Mouse (Mus musculus) monocyte, adult 5-6 weeks (primary cell): ENCODE results near the gene Gnpnat1. TPM values are rescaled to one million over a fixed set of nuclear protein-coding genes. Genes with fewer than 3 reads are reported as not detected.
A peak's percentile ranks its signal among the peaks of the same experiment; 100 is the strongest.
"Not testable (repeated sequence)": the region's sequence is repeated elsewhere in the genome, so short reads cannot be mapped to it uniquely, and the experiment has no call there.

Experiments
- ATAC-seq: fragments of 153-309, 156-312 bp; replicated peaks from 2 replicates; pipeline ENCODE4 v1.8.0; 2017; ENCODE audit warnings: mild to moderate bottlenecking; ENCODE audit not compliant: low TSS enrichment, insufficient number of reproducible peaks, severe bottlenecking, poor library complexity, low FRiP score
- total RNA-seq: library from RNA; stranded (forward); fragments of 200-1000, 200-491, 200-594 nt; gene quantifications from 3 replicates; pipeline ENCODE4 v1.2.3, GENCODE M21; 2017

Gene Gnpnat1
- total RNA-seq = 29.9 to 73.9 TPM (median 51.6 TPM) in 3 replicates

DNA sequence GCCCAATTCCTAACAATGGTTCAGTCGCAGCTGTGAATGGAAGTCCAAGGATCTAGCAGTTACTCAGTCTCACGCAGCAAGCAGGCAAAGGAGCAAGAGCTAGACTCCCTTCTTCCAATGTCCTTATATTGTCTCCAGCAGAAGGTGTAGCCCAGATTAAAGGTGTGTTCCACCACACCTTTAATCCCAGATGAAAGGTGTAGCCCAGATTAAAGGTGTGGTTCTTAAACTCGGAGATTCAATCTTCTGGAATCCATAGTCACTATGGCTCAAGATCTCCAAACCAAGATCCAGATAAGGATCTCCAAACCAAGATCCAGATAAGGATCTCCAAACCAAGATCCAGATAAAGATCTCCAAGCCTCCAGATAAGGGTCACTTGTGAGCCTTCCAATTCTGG, at the start of gene Gnpnat1:
TSS of gene Gnpnat1 (minus strand) at position 101 of the 400 bp plus-strand sequence.
- not testable (repeated sequence) for ATAC-seq

GRCm38 (mm10) chr14:45453538-45454233, 49.0 kb upstream of the Gnpnat1 start:
- ATAC-seq = no peak

GRCm38 (mm10) chr14:45452861-45453512, 48.3 kb upstream of the Gnpnat1 start:
- no peak for ATAC-seq

- ATAC-seq = no peak
Observed at GRCm38 (mm10) chr14:45452148-45452547, 47.4 kb upstream of the Gnpnat1 start.

GRCm38 (mm10) chr14:45451090-45451489, 46.4 kb upstream of the Gnpnat1 start:
- ATAC-seq = no peak

GRCm38 (mm10) chr14:45446777-45447176, 42.1 kb upstream of the Gnpnat1 start:
- ATAC-seq = no peak

- no peak for ATAC-seq
Observed at GRCm38 (mm10) chr14:45445445-45445844, 40.7 kb upstream of the Gnpnat1 start.

- no peak for ATAC-seq
Observed at GRCm38 (mm10) chr14:45444870-45445269, 40.2 kb upstream of the Gnpnat1 start.

DNA sequence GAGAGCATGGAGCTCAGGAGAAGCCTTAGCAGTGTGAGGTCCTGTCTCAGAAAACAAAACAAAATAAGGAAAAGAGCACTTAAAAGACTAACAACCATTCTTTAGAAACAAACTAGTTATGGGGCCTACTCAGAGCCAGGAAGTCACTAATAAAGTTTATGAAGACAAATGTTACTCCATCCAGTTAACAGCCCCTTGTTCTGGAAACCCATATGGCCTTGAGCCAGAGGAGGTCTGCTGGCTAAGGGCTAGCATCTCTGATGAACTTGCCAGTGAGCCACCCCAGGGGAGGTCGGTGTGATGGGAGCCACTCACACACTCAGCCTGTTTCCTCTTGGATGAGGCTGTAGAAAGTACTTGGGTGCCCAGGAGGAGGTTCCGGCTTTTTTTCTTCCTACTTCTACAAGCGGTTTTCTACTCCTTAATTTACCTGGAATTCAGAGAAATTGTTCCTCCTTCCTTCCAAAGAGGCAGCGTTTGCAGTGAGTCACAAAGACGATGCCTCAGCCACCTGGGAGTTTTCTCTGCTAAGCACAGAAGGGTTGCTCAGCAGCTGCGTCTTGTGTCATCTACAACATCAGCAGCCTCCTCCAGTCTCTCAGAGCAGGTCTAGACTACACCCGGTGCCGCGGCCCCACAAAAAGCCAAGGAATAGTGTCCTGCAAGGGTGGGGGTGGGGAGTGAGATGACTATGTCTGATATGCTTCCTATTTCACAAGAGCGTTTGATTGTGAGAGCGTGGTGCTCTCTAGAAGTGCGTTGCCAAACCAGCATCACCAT, 38.3 kb upstream of the Gnpnat1 start:
- no peak for ATAC-seq

DNA sequence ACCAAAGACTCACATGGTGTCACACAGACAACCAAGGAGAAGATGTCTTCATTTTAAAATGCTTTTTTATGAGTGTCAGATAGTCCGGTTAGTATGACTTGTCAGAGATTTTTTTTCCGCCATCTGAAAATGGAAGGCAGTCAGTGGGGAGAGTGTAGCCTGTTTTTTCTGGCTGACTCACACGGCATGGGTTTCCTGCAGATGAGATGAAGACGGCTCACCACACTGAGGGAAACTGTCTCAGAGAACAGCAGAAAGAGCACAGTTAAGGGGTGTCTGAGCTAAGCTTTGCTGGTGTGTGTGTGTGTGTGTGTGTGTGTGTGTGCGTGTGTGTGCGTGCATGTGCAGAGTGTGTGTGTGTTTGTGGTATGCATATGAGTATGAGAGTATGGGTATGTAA, 36.6 kb upstream of the Gnpnat1 start:
- no peak for ATAC-seq

DNA sequence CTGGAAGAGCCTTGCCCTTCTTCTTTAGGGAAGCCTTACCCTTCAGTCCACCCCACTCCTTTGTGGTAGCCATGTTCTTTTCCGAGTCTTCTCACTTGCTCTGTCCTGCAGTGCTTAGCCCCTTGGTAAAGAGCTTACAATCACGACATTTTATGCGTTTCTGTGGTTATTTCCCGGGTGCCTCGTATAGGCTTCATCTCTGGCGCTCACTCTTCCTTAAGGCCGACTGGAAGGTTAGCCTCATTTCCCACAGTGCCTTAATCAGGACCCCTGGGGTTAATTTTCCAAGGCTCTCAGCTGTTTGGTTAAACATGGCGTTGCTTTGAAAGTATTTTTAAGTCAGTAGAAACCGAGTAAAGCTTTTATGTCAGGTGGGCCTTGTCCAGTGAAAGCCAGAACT, 34.7 kb upstream of the Gnpnat1 start:
- ATAC-seq = no peak

DNA sequence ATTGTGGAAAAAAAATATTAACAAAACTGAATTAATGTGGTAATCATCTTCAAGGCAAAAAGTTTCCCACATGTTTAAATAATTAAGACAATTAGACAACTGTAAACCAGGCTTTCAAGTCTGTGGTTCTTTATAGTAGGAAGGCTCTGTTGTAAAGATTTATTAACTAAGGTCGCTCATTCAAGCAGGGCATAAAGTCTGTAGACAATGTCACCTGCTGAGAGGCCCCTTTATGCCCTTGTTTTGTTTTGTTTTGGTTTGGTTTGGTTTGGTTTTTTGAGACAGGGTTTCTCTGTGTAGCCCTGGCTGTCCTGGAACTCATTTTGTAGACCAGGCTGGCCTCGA, 34.2 kb upstream of the Gnpnat1 start:
- ATAC-seq = no peak

- ATAC-seq = no peak
Observed at GRCm38 (mm10) chr14:45438250-45438930, 33.7 kb upstream of the Gnpnat1 start.

DNA sequence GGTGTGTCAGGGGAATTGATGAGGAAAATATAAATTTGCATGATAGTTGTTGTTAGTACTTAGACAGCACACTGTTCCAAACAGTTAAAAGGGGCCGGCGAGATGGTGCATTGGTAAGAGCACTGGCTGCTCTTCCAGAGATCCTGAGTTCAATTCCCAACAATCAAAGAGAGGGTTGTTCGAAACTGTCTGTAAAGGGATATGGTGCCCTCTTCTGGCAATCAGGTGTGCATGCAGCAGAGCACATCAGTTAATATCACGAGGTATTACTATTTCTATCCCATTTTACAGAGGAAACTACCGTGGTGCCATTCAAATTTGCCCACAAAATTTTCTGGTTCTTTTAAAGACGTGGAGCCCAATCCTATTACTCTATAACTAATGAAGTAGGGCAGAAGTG, 29.5 kb upstream of the Gnpnat1 start:
- ATAC-seq = no peak

DNA sequence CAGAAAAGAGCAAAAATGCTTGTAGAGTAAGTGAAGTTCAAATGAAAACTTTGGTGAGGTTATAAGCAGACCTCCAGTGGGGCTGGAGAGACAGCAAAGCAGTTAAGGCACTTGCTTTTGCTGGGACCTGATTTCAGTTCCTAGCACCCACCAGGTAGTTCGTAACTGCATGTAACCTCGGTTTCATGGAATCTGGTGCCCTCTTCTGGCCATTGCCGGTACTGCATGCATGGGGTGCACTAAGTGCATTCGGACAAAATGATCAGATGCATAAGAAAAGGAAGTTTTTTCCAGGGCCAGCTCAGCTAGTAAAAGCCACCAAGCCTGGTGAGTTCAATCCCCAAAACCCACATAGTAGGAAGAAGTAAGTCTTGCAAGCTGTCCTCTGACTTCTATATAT, 27.3 kb upstream of the Gnpnat1 start:
- ATAC-seq = no peak

GRCm38 (mm10) chr14:45430066-45430842, 25.5 kb upstream of the Gnpnat1 start:
- ATAC-seq = no peak

GRCm38 (mm10) chr14:45423220-45423619, 18.5 kb upstream of the Gnpnat1 start:
- 0 out of 2 replicates have a peak, but pooled peaks have one; percentile 47 for ATAC-seq

- ATAC-seq = no peak
Observed at GRCm38 (mm10) chr14:45422371-45422770, 17.7 kb upstream of the Gnpnat1 start.
